Mouse (Mus musculus) liver, postnatal 0 days (tissue): Measurements from ENCODE around the gene Gm36079. TPM values are rescaled to one million over a fixed set of nuclear protein-coding genes. Genes with fewer than 3 reads are reported as not detected.
A peak's percentile ranks its signal among the peaks of the same experiment; 100 is the strongest.
"Not testable (repeated sequence)": the region's sequence is repeated elsewhere in the genome, so short reads cannot be mapped to it uniquely, and the experiment has no call there.

Experiments
- ATAC-seq: fragments of 200-750 bp; cut with Nextera tagmentation; 2 replicates; pipeline ENCODE4 v1.8.0; 2017; ENCODE audit warnings: mild to moderate bottlenecking, moderate library complexity
- DNase-seq: peaks from one replicate; pipeline ENCODE4 v3.0.0-alpha.2; 2016
- H3K27ac ChIP-seq: fragments of 300-500 bp; sonication (generic); 2 replicates; pipeline ENCODE4 v1.5.1; 2014; ENCODE audit warnings: antibody characterized with exemption, moderate library complexity, mild to moderate bottlenecking, low read depth
- H3K27me3 ChIP-seq: fragments of 300-500 bp; sonication (generic); 2 replicates; pipeline ENCODE4 v1.6.1; 2014; ENCODE audit warnings: low read length, control low read depth, mixed read lengths; ENCODE audit not compliant: insufficient read depth
- H3K36me3 ChIP-seq: fragments of 300-500 bp; sonication (generic); replicated peaks from 2 replicates; pipeline ENCODE4 v1.6.1; 2014; ENCODE audit warnings: mild to moderate bottlenecking, control low read depth, low read length, moderate library complexity, mixed read lengths; ENCODE audit not compliant: insufficient read depth
- H3K4me1 ChIP-seq: fragments of 300-500 bp; sonication (generic); 2 replicates; pipeline ENCODE4 v1.6.1; 2014; ENCODE audit warnings: antibody characterized with exemption, mild to moderate bottlenecking, control low read depth; ENCODE audit not compliant: insufficient read depth
- H3K4me2 ChIP-seq: fragments of 300-500 bp; sonication (generic); 2 replicates; pipeline ENCODE4 v1.6.1; 2014; ENCODE audit warnings: low read depth, mild to moderate bottlenecking, low read length, moderate library complexity, mixed read lengths
- H3K4me3 ChIP-seq: fragments of 300-500 bp; sonication (generic); 2 replicates; pipeline ENCODE4 v1.5.1; 2014; ENCODE audit warnings: low read depth, low read length
- H3K9ac ChIP-seq: fragments of 300-500 bp; sonication (generic); replicated peaks from 2 replicates; pipeline ENCODE4 v1.6.1; 2014; ENCODE audit warnings: mild to moderate bottlenecking, moderate library complexity
- H3K9me3 ChIP-seq: fragments of 300-500 bp; sonication (generic); 2 replicates; pipeline ENCODE4 v1.6.1; 2016; ENCODE audit warnings: mild to moderate bottlenecking, control low read depth, low read length, mixed read lengths
- CTCF ChIP-seq: sonication (generic); IDR thresholded peaks from 2 replicates; pipeline ENCODE4 v1.5.1; 2016; ENCODE audit warnings: antibody characterized with exemption, low read depth
- WGBS: fragments of 180-500 bp; shearing (Covaris S2); extraction: QIAGEN DNeasy Blood & Tissue Kit; methylation state at CpG from one replicate; pipeline ENCODE4 v1.1.7; 2014; ENCODE audit not compliant: insufficient replicate concordance; 5-methylcytosine and 5-hydroxymethylcytosine counted together
- polyA plus RNA-seq: library from polyadenylated mRNA; unstranded; fragments of >200 nt; fragmentation: Nextera tagmentation; extraction: Ambion mirVana; gene quantifications from 2 replicates; pipeline ENCODE4 v1.2.1, GENCODE M21; 2015

The Gm36079 gene
- polyA plus RNA-seq, 1 experiment from 2014 or later, result not detected

DNA sequence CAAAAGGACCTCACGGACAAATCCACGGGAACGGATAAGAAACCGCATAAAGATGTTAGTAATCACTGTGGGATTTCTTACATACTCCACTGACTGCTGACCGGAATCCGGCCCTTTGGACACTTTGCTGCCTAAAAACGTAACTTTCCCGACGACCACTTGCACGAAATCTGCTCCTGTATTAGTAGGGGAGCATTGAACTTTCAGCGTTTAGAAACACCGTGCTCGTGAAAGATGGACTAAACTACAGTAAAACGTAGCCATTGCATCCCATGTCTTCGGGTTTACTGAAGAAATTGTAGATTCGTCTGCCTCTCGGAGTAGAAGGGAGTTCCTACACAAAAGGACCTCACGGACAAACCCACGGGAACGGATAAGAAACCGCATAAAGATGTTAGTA lies 1.8 kb downstream of the Gm36079 start:
- not testable (repeated sequence) for H3K9ac ChIP-seq, H3K9me3 ChIP-seq, H3K27me3 ChIP-seq, ATAC-seq, H3K36me3 ChIP-seq, H3K27ac ChIP-seq, H3K4me3 ChIP-seq, H3K4me2 ChIP-seq, H3K4me1 ChIP-seq, DNase-seq
- 7% methylated on average over 19 of the region's 21 CpGs for WGBS

DNA sequence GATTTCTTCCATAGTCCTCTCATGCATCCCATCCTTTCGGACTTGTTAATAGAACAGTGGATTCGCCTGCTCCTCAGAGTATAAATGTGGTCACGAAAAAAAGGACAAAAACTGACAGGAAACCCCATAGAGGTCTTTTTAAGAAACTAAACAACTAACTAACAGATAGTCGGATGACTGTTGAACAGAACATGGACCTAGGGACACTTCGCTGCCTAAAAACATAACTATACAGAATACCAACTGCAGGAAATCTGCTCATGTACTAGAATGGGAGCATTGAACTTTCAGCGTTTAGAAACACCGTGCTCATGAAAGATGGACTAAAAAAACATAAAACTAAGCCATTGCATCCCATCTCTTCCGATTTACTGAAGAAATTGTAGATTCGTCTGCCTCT lies 2.2 kb downstream of the Gm36079 start:
- H3K4me3 ChIP-seq, H3K9ac ChIP-seq, H3K36me3 ChIP-seq, H3K27ac ChIP-seq, H3K9me3 ChIP-seq, H3K27me3 ChIP-seq, H3K4me2 ChIP-seq, H3K4me1 ChIP-seq, DNase-seq, ATAC-seq: not testable (repeated sequence)
- WGBS, result 14% methylated on average over 9 of the region's 9 CpGs

DNA sequence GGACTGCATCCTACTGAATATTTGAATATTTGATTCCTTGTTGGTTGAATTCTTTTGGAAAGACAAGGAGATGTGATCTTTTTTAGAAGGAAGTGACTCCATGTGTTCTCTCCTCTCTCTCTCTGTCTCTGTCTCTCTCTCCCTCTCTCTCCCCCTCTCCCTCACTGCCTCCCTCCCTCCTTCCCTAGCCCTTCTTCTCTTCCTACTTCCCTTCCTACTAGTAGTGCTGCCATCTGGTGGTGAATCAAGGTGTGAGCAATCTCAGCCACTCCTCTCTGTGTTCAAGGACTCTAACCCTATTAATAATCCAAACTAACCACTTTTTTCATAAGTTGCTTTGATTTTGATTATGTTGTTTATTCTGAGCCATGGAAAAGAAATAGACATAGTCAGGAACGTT lies 5.3 kb downstream of the Gm36079 start:
- not testable (repeated sequence) for H3K9me3 ChIP-seq, H3K27me3 ChIP-seq, H3K4me3 ChIP-seq, ATAC-seq, H3K36me3 ChIP-seq, H3K4me2 ChIP-seq, H3K4me1 ChIP-seq, DNase-seq, H3K9ac ChIP-seq, H3K27ac ChIP-seq
- WGBS, result no CpG with 5 or more reads among the region's 1 CpGs
- peak; percentile 47 for TF ChIP-seq CTCF

DNA sequence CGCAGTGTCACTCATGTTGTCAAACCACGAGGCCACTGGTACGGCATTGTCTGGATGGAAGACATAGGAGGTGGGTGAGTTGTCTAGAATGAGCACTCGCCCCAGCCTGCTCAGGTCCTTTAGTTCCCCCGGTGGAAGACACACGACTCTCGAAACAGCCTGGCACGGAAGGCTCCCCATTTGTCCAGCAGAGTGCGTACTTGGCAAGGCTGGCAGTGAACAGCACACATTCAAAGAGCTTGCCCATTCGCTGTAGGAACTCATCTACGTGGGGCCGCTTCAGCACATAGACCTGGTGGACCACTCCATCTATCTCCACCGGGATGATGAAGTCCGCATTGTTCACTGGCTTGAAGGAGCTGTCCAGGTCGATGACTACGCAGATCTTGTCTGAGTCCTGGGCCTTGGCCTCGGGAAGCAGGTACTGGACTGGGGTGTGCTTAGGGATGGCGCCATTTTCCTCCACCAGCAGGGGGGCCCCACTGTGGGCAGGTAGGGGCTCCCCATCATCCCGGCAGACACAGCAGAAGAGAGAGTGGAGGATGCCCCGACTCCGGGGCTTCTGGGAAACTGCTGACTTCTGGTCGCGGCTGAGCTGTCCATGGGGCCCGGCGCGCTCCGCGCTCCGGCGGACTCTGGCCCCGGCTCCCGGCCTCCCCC lies 11.3 kb downstream of the Gm36079 start:
- not testable (repeated sequence) for DNase-seq, H3K9ac ChIP-seq, H3K27ac ChIP-seq, H3K4me2 ChIP-seq, H3K9me3 ChIP-seq, H3K4me3 ChIP-seq, H3K36me3 ChIP-seq, H3K4me1 ChIP-seq, ATAC-seq, H3K27me3 ChIP-seq
- WGBS, result 3% methylated on average over 6 of the region's 32 CpGs

DNA sequence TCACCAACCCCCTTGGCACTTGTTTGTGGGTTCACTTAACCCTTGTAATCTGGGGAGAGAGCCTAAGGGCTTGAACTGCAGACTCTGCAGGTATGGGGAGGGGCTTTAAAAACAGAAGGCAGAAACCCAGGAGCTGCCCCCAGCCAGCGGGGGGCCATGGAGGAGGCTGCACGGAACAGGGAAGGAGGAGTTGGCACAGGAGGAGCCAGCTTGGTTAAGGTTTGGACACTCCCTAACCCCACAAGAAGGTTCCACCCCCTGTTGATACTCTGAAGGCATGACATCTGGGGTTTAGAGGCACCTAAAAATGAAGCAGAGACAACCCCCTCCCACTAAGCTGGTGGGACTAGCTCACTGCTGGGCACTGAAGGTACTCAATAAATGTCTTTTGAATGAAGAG lies 12.8 kb downstream of the Gm36079 start:
- not testable (repeated sequence) for H3K4me2 ChIP-seq, H3K9me3 ChIP-seq, DNase-seq, H3K27ac ChIP-seq, ATAC-seq, H3K4me3 ChIP-seq, H3K4me1 ChIP-seq, H3K9ac ChIP-seq, H3K36me3 ChIP-seq, H3K27me3 ChIP-seq
- no CpG with 5 or more reads among the region's 2 CpGs for WGBS

DNA sequence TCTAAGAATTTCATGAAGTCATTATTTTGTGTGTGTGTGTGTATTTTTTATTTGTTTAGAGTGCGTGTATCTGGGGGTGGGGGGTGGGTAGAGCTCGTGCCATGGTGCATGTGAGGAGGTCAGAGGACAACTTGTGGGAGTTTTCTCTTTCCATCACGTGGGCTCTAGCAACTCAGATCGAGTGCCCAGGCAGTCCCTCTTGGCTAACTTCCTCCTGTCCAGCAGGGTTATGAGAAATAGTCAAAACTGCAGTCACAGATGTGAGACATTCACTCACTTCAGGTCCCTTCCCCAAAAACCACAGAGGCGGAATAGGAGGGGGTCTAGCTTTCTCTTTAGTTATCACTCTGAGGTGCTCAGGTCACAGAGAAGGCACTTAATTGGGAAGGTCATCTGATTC lies 13.3 kb downstream of the Gm36079 start:
- DNase-seq, ATAC-seq, H3K4me3 ChIP-seq, H3K4me2 ChIP-seq, H3K36me3 ChIP-seq, H3K27me3 ChIP-seq, H3K4me1 ChIP-seq, H3K9ac ChIP-seq, H3K27ac ChIP-seq, H3K9me3 ChIP-seq: not testable (repeated sequence)
- WGBS, result no CpG with 5 or more reads among the region's 5 CpGs

DNA sequence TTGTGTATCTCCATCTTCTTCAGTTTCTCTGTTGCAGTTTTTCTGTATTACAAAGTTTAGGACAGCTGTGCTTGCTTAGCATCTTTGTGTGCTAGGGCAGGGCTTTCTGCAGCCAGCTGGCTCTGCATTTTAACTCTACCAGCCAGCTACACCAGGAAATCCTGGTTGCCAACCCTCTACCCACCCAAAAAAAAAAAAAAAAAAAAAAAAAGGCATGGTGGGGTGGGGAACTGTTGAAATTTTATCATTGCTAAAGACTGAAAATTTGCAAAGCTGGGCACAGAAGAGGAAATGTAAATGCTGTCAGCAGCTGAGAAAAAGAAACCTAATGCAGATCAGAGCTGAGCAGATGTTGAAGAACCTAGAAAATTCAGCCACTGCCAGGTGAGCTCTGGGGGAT lies 16.7 kb downstream of the Gm36079 start:
- not testable (repeated sequence) for ATAC-seq

DNA sequence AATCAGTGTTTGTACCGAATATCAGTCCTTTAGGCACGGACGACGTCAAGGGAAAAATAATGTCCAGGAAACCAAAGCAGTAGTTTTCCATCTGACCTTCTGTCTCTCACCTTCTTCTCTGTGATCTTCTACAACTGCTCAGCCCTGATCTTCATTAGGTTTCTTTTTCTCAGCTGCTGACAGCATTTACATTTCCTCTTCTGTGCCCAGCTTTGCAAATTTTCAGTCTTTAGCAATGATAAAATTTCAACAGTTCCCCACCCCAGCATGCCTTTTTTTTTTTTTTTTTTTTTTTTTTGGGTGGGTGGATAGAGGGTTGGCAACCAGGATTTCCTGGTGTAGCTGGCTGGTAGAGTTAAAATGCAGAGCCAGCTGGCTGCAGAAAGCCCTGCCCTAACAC lies 27.6 kb downstream of the Gm36079 start:
- not testable (repeated sequence) for H3K36me3 ChIP-seq, DNase-seq, H3K9me3 ChIP-seq, H3K27me3 ChIP-seq, H3K4me1 ChIP-seq, H3K4me2 ChIP-seq, ATAC-seq, H3K27ac ChIP-seq, H3K4me3 ChIP-seq, H3K9ac ChIP-seq
- no CpG with 5 or more reads among the region's 4 CpGs for WGBS

More for the DNA sequence above, 16.7 kb downstream of the Gm36079 start:
- H3K36me3 ChIP-seq, H3K4me3 ChIP-seq, DNase-seq, H3K4me1 ChIP-seq, H3K9ac ChIP-seq, H3K27me3 ChIP-seq, H3K27ac ChIP-seq, H3K9me3 ChIP-seq, H3K4me2 ChIP-seq: not testable (repeated sequence)

DNA sequence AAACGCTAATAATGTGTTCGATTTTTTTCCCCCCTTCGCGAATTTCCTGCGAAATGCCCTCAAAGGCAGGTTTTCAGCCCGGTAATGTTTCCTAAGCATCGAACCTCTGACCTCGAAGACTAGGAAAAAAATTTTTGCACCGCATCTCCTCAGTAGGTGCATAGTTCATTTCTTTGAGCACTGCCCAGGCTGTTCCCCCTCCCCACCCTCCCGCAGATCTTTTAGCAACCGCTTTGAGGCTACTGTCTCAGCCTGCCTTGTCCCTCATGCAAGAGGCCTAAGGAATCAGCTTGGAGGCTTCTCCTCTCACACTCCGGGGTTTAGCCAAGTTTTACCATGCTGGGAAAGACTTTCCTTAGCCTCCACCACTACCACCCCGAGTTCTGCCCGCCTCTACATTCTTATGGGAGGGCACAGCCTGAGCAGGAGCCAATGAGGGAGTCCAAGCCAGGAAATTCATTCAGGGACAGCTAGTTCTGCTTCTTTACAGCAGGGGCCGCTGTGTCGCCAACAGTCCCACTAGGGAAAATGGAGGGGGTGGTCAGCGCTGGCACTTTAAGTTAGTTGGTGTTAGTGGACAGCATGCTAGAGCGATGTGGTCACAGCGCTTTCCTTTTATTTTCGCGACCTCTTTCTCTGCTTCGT lies 28.2 kb downstream of the Gm36079 start:
- WGBS, result no CpG with 5 or more reads among the region's 22 CpGs

DNA sequence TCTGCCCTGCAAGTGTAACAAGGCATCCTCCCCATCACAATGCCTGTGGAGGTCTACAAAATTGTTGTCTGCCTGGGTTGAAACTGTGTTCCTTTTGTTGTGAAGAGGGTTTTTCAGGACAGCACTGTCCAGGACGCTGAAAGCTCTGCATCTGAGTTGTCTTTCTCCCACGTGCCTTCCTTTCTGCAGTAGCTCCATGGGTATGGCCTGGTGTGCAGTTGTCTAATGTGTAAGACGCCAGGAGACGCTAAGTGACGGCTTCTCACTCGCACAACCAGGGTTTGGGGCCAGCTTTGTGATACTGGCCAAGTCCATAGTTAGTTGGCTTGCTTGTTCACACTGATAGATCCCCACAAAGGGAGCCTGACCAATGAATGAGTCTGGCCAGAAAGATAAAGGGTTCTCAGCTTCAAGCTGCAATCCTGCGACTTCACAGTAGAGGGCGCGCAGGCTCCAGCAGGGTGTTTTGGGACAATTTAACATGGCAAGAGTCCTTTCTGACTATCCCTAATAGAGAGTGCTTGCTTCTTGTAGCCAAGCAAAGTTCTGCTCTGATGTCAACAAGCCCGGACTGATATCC lies 34.8 kb downstream of the Gm36079 start:
- H3K27me3 ChIP-seq, H3K4me2 ChIP-seq, H3K36me3 ChIP-seq, H3K27ac ChIP-seq, H3K4me3 ChIP-seq, ATAC-seq, H3K9ac ChIP-seq, H3K9me3 ChIP-seq, H3K4me1 ChIP-seq, DNase-seq: not testable (repeated sequence)
- WGBS, result no CpG with 5 or more reads among the region's 10 CpGs

More for the DNA sequence above, 28.2 kb downstream of the Gm36079 start:
- not testable (repeated sequence) for H3K4me1 ChIP-seq, DNase-seq, H3K36me3 ChIP-seq, H3K4me2 ChIP-seq, H3K27me3 ChIP-seq, H3K4me3 ChIP-seq, H3K9ac ChIP-seq, H3K9me3 ChIP-seq, H3K27ac ChIP-seq
- ATAC-seq, result peak; percentile 53; the same call in 1 of the 2 replicates
